Mouse (Mus musculus) left cerebral cortex, adult 11 months (tissue): ENCODE measurements at regions not wholly inside any gene's neighbourhood (a gene's known extent, or its start where the extent isn't known, plus 50 kb on each side); places are given as distances from the start of the nearest gene placed in this dataset.

Experiments
- DNase-seq: peaks from one replicate; pipeline ENCODE4 v3.0.0; 2022; ENCODE audit warnings: low spot score

- DNase-seq: no peak
These were observed 265.6 kb downstream of the Emp1 start for GRCm38 (mm10) chr6:135627928-135628327.

GRCm38 (mm10) chr6:135629236-135629635 lies 266.9 kb downstream of the Emp1 start:
- DNase-seq: no peak

- DNase-seq: peak; percentile 23
These were observed 270.3 kb downstream of the Emp1 start for GRCm38 (mm10) chr6:135632671-135633070.

- peak; percentile 66 for DNase-seq
These were observed 274.3 kb downstream of the Emp1 start for GRCm38 (mm10) chr6:135636648-135637047.

- DNase-seq: peak; percentile 50
These were observed 280.4 kb downstream of the Emp1 start for GRCm38 (mm10) chr6:135642711-135643110.

- DNase-seq: no peak
These were observed 283.8 kb downstream of the Emp1 start for GRCm38 (mm10) chr6:135646177-135646576.

GRCm38 (mm10) chr6:135653002-135653401 lies 290.7 kb downstream of the Emp1 start:
- DNase-seq: no peak

- DNase-seq: no peak
These were observed 300.0 kb downstream of the Emp1 start for GRCm38 (mm10) chr6:135662386-135662785.

GRCm38 (mm10) chr6:135662801-135663537 lies 300.6 kb downstream of the Emp1 start:
- no peak for DNase-seq
